Mouse (Mus musculus): ENCODE data around the gene Bpifa3. TPM values are rescaled to one million over a fixed set of nuclear protein-coding genes. Genes with fewer than 3 reads are reported as not detected.
"Not testable (repeated sequence)": the region's sequence is repeated elsewhere in the genome, so short reads cannot be mapped to it uniquely, and the experiment has no call there.

Bpifa3 gene
- polyA plus RNA-seq, 1 experiment from 2014 or later = not detected

GRCm38 (mm10) chr2:154171621-154172020 lies 41.5 kb downstream of the Bpifa3 start:
- no peaks in the 10 kb centered on the region for H3K27me3 ChIP-seq (replicated peaks; ENCODE audit: control insufficient read depth, insufficient read depth, low read length)
- no peak for ATAC-seq
- H3K36me3 ChIP-seq (ENCODE audit: control insufficient read depth, insufficient read depth) = no peaks in the 10 kb centered on the region
- no peaks in the 10 kb centered on the region for H3K9me3 ChIP-seq (ENCODE audit: control insufficient read depth, low read length)
- no peak overlapping the region for H3K9ac ChIP-seq (replicated peaks; ENCODE audit: low read depth, low read length)
- no peaks in the 10 kb centered on the region for H3K4me1 ChIP-seq (replicated peaks; ENCODE audit: control insufficient read depth, insufficient read depth, low read length)
- H3K4me2 ChIP-seq (ENCODE audit: low read length) = no peak overlapping the region
- H3K4me3 ChIP-seq (replicated peaks; ENCODE audit: low read length) = no peak overlapping the region
- no peak overlapping the region for H3K27ac ChIP-seq (ENCODE audit: low read length)
- 77% methylated on average over 6 of the region's 6 CpGs for WGBS

- ATAC-seq = no peak
- H3K9me3 ChIP-seq (ENCODE audit: control insufficient read depth, low read length) = no peaks in the 10 kb centered on the region
Observed at GRCm38 (mm10) chr2:154173313-154173712, 43.2 kb downstream of the Bpifa3 start.

DNA sequence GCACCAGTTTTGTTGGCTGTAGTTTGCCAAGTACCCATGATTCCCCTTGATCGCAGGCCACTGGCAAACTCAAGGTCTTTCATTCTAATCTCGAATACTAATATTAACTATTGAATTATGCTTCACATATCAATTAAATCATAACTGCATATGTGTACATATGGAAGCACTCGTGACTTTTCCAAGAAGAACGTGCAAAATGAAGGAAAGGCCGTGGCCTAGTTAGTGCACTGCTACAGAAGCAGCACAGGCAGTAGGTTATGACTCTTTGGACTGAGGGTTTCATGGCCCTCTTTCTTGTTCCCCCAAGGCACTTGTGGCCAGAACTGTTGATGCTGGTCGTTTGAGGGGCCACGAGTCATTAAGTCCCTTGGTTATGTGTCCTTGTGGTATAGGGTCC lies 51.8 kb downstream of the Bpifa3 start:
- H3K9me3 ChIP-seq (ENCODE audit: control insufficient read depth, low read length); H3K4me2 ChIP-seq (ENCODE audit: low read length); H3K4me3 ChIP-seq (replicated peaks; ENCODE audit: low read length); H3K27ac ChIP-seq (ENCODE audit: low read length); H3K27me3 ChIP-seq (replicated peaks; ENCODE audit: control insufficient read depth, insufficient read depth, low read length); H3K4me1 ChIP-seq (replicated peaks; ENCODE audit: control insufficient read depth, insufficient read depth, low read length); H3K36me3 ChIP-seq (ENCODE audit: control insufficient read depth, insufficient read depth); H3K9ac ChIP-seq (replicated peaks; ENCODE audit: low read depth, low read length); ATAC-seq: not testable (repeated sequence)
- 82% methylated on average over 7 of the region's 7 CpGs for WGBS

More at GRCm38 (mm10) chr2:154173313-154173712, 43.2 kb downstream of the Bpifa3 start:
- Histone ChIP-seq H3K27ac (ENCODE audit: low read length) (no peak overlapping the region), H3K4me1 (replicated peaks; ENCODE audit: control insufficient read depth, insufficient read depth, low read length) (no peaks in the 10 kb centered on the region), H3K4me3 (replicated peaks; ENCODE audit: low read length) (no peak overlapping the region), H3K9ac (replicated peaks; ENCODE audit: low read depth, low read length) (no peak overlapping the region), H3K4me2 (ENCODE audit: low read length) (no peak overlapping the region), H3K36me3 (ENCODE audit: control insufficient read depth, insufficient read depth) (no peaks in the 10 kb centered on the region), H3K27me3 (replicated peaks; ENCODE audit: control insufficient read depth, insufficient read depth, low read length) (no peaks in the 10 kb centered on the region)
- 46% methylated on average over 1 of the region's 1 CpGs for WGBS

- not testable (repeated sequence) for H3K36me3 ChIP-seq (ENCODE audit: control insufficient read depth, insufficient read depth); ATAC-seq; H3K4me2 ChIP-seq (ENCODE audit: low read length); H3K9me3 ChIP-seq (ENCODE audit: control insufficient read depth, low read length); H3K4me3 ChIP-seq (replicated peaks; ENCODE audit: low read length); H3K27ac ChIP-seq (ENCODE audit: low read length); H3K27me3 ChIP-seq (replicated peaks; ENCODE audit: control insufficient read depth, insufficient read depth, low read length); H3K9ac ChIP-seq (replicated peaks; ENCODE audit: low read depth, low read length); H3K4me1 ChIP-seq (replicated peaks; ENCODE audit: control insufficient read depth, insufficient read depth, low read length)
- WGBS = 78% methylated on average over 4 of the region's 4 CpGs
Observed at GRCm38 (mm10) chr2:154183061-154183460, 52.9 kb downstream of the Bpifa3 start.

DNA sequence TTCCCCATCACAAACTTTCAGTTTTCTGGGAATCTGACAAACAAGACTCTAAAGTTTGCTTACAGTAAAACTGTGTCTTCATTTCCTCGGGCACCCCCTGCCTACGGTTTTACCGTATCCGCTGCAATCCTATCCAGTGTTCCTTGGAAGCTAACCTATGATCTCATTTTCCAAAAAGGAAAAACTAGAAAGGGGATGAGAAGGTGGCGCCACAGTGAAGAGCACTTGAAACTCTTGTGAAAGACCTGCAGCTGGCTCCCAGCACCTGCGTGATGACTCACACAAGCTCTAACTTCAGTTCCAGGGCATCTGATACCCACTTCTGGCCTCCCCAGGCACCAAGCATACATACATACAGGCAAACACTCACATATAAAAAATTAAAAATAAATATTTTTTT lies 55.2 kb downstream of the Bpifa3 start:
- Histone ChIP-seq H3K4me3 (replicated peaks; ENCODE audit: low read length) (no peak overlapping the region), H3K36me3 (ENCODE audit: control insufficient read depth, insufficient read depth) (no peaks in the 10 kb centered on the region), H3K9me3 (ENCODE audit: control insufficient read depth, low read length) (no peaks in the 10 kb centered on the region), H3K27me3 (replicated peaks; ENCODE audit: control insufficient read depth, insufficient read depth, low read length) (no peaks in the 10 kb centered on the region), H3K4me2 (ENCODE audit: low read length) (no peak overlapping the region), H3K27ac (ENCODE audit: low read length) (no peak overlapping the region), H3K4me1 (replicated peaks; ENCODE audit: control insufficient read depth, insufficient read depth, low read length) (no peaks in the 10 kb centered on the region), H3K9ac (replicated peaks; ENCODE audit: low read depth, low read length) (no peak overlapping the region)
- 86% methylated on average over 6 of the region's 6 CpGs for WGBS
- ATAC-seq = no peak

GRCm38 (mm10) chr2:154185748-154186147 lies 55.6 kb downstream of the Bpifa3 start:
- Histone ChIP-seq H3K9ac (replicated peaks; ENCODE audit: low read depth, low read length) (no peak overlapping the region), H3K4me3 (replicated peaks; ENCODE audit: low read length) (no peak overlapping the region), H3K36me3 (ENCODE audit: control insufficient read depth, insufficient read depth) (no peaks in the 10 kb centered on the region), H3K9me3 (ENCODE audit: control insufficient read depth, low read length) (no peaks in the 10 kb centered on the region), H3K27ac (ENCODE audit: low read length) (no peak overlapping the region), H3K27me3 (replicated peaks; ENCODE audit: control insufficient read depth, insufficient read depth, low read length) (no peaks in the 10 kb centered on the region), H3K4me2 (ENCODE audit: low read length) (no peak overlapping the region), H3K4me1 (replicated peaks; ENCODE audit: control insufficient read depth, insufficient read depth, low read length) (no peaks in the 10 kb centered on the region)
- ATAC-seq = no peak
- 93% methylated on average over 3 of the region's 3 CpGs for WGBS

- WGBS = 47% methylated on average over 5 of the region's 5 CpGs
- no peak overlapping the region for H3K9ac ChIP-seq (replicated peaks; ENCODE audit: low read depth, low read length)
- no peaks in the 10 kb centered on the region for H3K27me3 ChIP-seq (replicated peaks; ENCODE audit: control insufficient read depth, insufficient read depth, low read length)
- no peak overlapping the region for H3K4me3 ChIP-seq (replicated peaks; ENCODE audit: low read length)
- no peaks in the 10 kb centered on the region for H3K4me1 ChIP-seq (replicated peaks; ENCODE audit: control insufficient read depth, insufficient read depth, low read length)
- no peak overlapping the region for H3K4me2 ChIP-seq (ENCODE audit: low read length)
- no peak for ATAC-seq
- H3K36me3 ChIP-seq (ENCODE audit: control insufficient read depth, insufficient read depth) = no peaks in the 10 kb centered on the region
- H3K9me3 ChIP-seq (ENCODE audit: control insufficient read depth, low read length) = no peaks in the 10 kb centered on the region
- H3K27ac ChIP-seq (ENCODE audit: low read length) = no peak overlapping the region
Observed at GRCm38 (mm10) chr2:154187468-154187867, 57.3 kb downstream of the Bpifa3 start.

Other genes with a start within 250 kb of the Bpifa3 start
- gene Bpifb6, start 229.9 kb upstream of the Bpifa3 start, polyA plus RNA-seq (2015; fragmentation: Nextera tagmentation; extraction: Ambion mirVana) = not detected in 2 replicates
- gene Bpifb3, start 212.1 kb upstream of the Bpifa3 start, polyA plus RNA-seq (2015; fragmentation: Nextera tagmentation; extraction: Ambion mirVana) = not detected in 2 replicates
- not detected in 2 replicates for gene Bpifb4, start 192.1 kb upstream of the Bpifa3 start, polyA plus RNA-seq (2015; fragmentation: Nextera tagmentation; extraction: Ambion mirVana)
- gene Bpifa6, start 155.4 kb upstream of the Bpifa3 start, polyA plus RNA-seq (2015; fragmentation: Nextera tagmentation; extraction: Ambion mirVana) = not detected in 2 replicates
- not detected in 2 replicates for gene Bpifa2, start 122.1 kb upstream of the Bpifa3 start, polyA plus RNA-seq (2015; fragmentation: Nextera tagmentation; extraction: Ambion mirVana)
- 19.8 TPM in 1 of 2 replicates, not detected in the other for gene Bpifa1, start 12.5 kb downstream of the Bpifa3 start, polyA plus RNA-seq (2015; fragmentation: Nextera tagmentation; extraction: Ambion mirVana)
- not detected in 2 replicates for gene Bpifa5, start 32.3 kb downstream of the Bpifa3 start, polyA plus RNA-seq (2015; fragmentation: Nextera tagmentation; extraction: Ambion mirVana)
- gene Bpifb1, start 60.5 kb downstream of the Bpifa3 start, polyA plus RNA-seq (2015; fragmentation: Nextera tagmentation; extraction: Ambion mirVana) = 0.20 and 0.34 TPM in 2 replicates
- 0.13 and 0.20 TPM in 2 replicates for gene Bpifb5, start 93.4 kb downstream of the Bpifa3 start, polyA plus RNA-seq (2015; fragmentation: Nextera tagmentation; extraction: Ambion mirVana)
- gene Bpifb9a, start 127.5 kb downstream of the Bpifa3 start, polyA plus RNA-seq (2015; fragmentation: Nextera tagmentation; extraction: Ambion mirVana) = not detected in 2 replicates
- 0.39 TPM in 1 of 2 replicates, not detected in the other for gene Bpifb9b, start 176.9 kb downstream of the Bpifa3 start, polyA plus RNA-seq (2015; fragmentation: Nextera tagmentation; extraction: Ambion mirVana)
- gene Cdk5rap1, start 242.7 kb downstream of the Bpifa3 start, polyA plus RNA-seq (2015; fragmentation: Nextera tagmentation; extraction: Ambion mirVana) = 16.2 and 16.7 TPM in 2 replicates

All from forebrain, embryonic 16.5 days (tissue).